Mouse (Mus musculus): ENCODE measurements at regions not wholly inside any gene's neighbourhood (a gene's known extent, or its start where the extent isn't known, plus 50 kb on each side); places are given as distances from the start of the nearest gene placed in this dataset.

- no peak overlapping the region for H3K4me3 ChIP-seq (replicated peaks in 1 of 3; ENCODE audit: low read depth in 2 of 3, low read length in 2 of 3, poor library complexity in 1 of 3)
Observed at GRCm38 (mm10) chrX:163848510-163849199, 60.2 kb upstream of the Ap1s2 start.

GRCm38 (mm10) chrX:163850915-163851599, 57.8 kb upstream of the Ap1s2 start:
- H3K9me3 ChIP-seq (replicated peaks; ENCODE audit: low read length), result no peaks in the 10 kb centered on the region
- in situ Hi-C loops (cut with MboI; ENCODE audit: low pct_ligation_motif_present, low pct_unique_long_range_greater_than_20kb, low sequenced_read_pairs), result no loop called here
- H3K27me3 ChIP-seq (replicated peaks), result no peaks in the 10 kb centered on the region
- H3K36me3 ChIP-seq (replicated peaks in 1 of 2; ENCODE audit: control insufficient read depth in 1 of 2, insufficient read depth in 1 of 2, low read length in 1 of 2), result no peaks in the 10 kb centered on the region
- TF ChIP-seq KAT2A (IDR thresholded peaks at IDR 0.05; ENCODE audit: insufficient replicate concordance, low read length), result no peak
- TF ChIP-seq PAX5 (IDR thresholded peaks at IDR 0.05; ENCODE audit: low read length), result no peak
- TF ChIP-seq SMC3 (IDR thresholded peaks at IDR 0.05; ENCODE audit: low read depth, low read length), result no peak
- TF ChIP-seq CTCF (conservative IDR thresholded peaks at IDR 0.05 in 1 of 2, IDR thresholded peaks at IDR 0.05 in 1 of 2; ENCODE audit: low read depth in 2 of 2, low read length in 2 of 2), result no peak
- TF ChIP-seq MXI1 (IDR thresholded peaks at IDR 0.05; ENCODE audit: low read depth, low read length), result no peak
- TF ChIP-seq E2F4 (IDR thresholded peaks at IDR 0.05; ENCODE audit: insufficient replicate concordance, low read depth, low read length), result no peak
- TF ChIP-seq BHLHE40 (IDR thresholded peaks at IDR 0.05; ENCODE audit: low read depth, low read length), result no peak
- no peak for TF ChIP-seq MEF2A (IDR thresholded peaks at IDR 0.05; ENCODE audit: borderline replicate concordance, low read depth, low read length)
- TF ChIP-seq ETS1 (conservative IDR thresholded peaks at IDR 0.05; ENCODE audit: low read depth, low read length), result no peak
- no peak for TF ChIP-seq ZMIZ1 (IDR thresholded peaks at IDR 0.05; ENCODE audit: low read depth, low read length)
- no peak for TF ChIP-seq CHD2 (IDR thresholded peaks at IDR 0.05; ENCODE audit: low read length)
- TF ChIP-seq NRF1 (IDR thresholded peaks at IDR 0.05; ENCODE audit: low read depth, low read length), result no peak
- H3K4me2 ChIP-seq (ENCODE audit: insufficient read depth, low read depth, poor library complexity, severe bottlenecking), result no peak overlapping the region
- no peak for DNase-seq (ENCODE audit: extremely low read depth)
- dilution Hi-C loops (cut with MboI; ENCODE audit: extremely low pct_ligation_motif_present, extremely low pct_unique_long_range_greater_than_20kb, low sequenced_read_pairs), result no loop called here
- no peak overlapping the region for H3K4me3 ChIP-seq (replicated peaks in 1 of 3; ENCODE audit: low read depth in 2 of 3, low read length in 2 of 3, poor library complexity in 1 of 3)
- no peaks in the 10 kb centered on the region for H3K79me2 ChIP-seq (replicated peaks; ENCODE audit: control insufficient read depth, extremely low read depth, insufficient read depth, poor library complexity, severe bottlenecking)
- no peak overlapping the region for H3K9ac ChIP-seq (ENCODE audit: insufficient read depth, low read depth)
- H3K4me1 ChIP-seq (ENCODE audit: control insufficient read depth in 1 of 2, insufficient read depth in 2 of 2), result peaks cover 4 to 24% of the 10 kb centered on the region in 2 experiments; a peak in 3 of 4 replicates
- no peak overlapping the region for H3K27ac ChIP-seq (ENCODE audit: insufficient read depth, low read depth)

More at GRCm38 (mm10) chrX:163848510-163849199, 60.2 kb upstream of the Ap1s2 start:
- dilution Hi-C loops (cut with MboI; ENCODE audit: extremely low pct_ligation_motif_present, extremely low pct_unique_long_range_greater_than_20kb, low sequenced_read_pairs) (no loop called here), in situ Hi-C loops (cut with MboI; ENCODE audit: low pct_ligation_motif_present, low pct_unique_long_range_greater_than_20kb, low sequenced_read_pairs) (no loop called here)
- Histone ChIP-seq H3K27ac (ENCODE audit: insufficient read depth, low read depth) (no peak overlapping the region), H3K9me3 (replicated peaks; ENCODE audit: low read length) (no peaks in the 10 kb centered on the region), H3K36me3 (replicated peaks in 1 of 2; ENCODE audit: control insufficient read depth in 1 of 2, insufficient read depth in 1 of 2, low read length in 1 of 2) (no peaks in the 10 kb centered on the region), H3K79me2 (replicated peaks; ENCODE audit: control insufficient read depth, extremely low read depth, insufficient read depth, poor library complexity, severe bottlenecking) (no peaks in the 10 kb centered on the region), H3K4me2 (ENCODE audit: insufficient read depth, low read depth, poor library complexity, severe bottlenecking) (peak overlapping the region; percentile 44; the same call in 1 of the 2 replicates), H3K9ac (ENCODE audit: insufficient read depth, low read depth) (no peak overlapping the region), H3K27me3 (replicated peaks) (no peaks in the 10 kb centered on the region), H3K4me1 (ENCODE audit: control insufficient read depth in 1 of 2, insufficient read depth in 2 of 2) (peaks cover 7 to 33% of the 10 kb centered on the region in 2 experiments; a peak in 3 of 4 replicates)
- no peak for TF ChIP-seq E2F4 (IDR thresholded peaks at IDR 0.05; ENCODE audit: insufficient replicate concordance, low read depth, low read length)
- TF ChIP-seq EP300 (IDR thresholded peaks at IDR 0.05; ENCODE audit: low read length), result peak; percentile 91
- TF ChIP-seq ELF1 (IDR thresholded peaks at IDR 0.05; ENCODE audit: low read depth, low read length), result no peak
- TF ChIP-seq RAD21 (IDR thresholded peaks at IDR 0.05; ENCODE audit: low read depth, low read length), result no peak; the same call in 1 of the 2 replicates
- no peak for TF ChIP-seq CHD1 (IDR thresholded peaks at IDR 0.05; ENCODE audit: low read depth, low read length)
- TF ChIP-seq POLR2A (IDR thresholded peaks at IDR 0.05; ENCODE audit: low read depth, low read length), result no peak
- peak; percentile 49; the same call in 1 of the 2 replicates for TF ChIP-seq SIN3A (IDR thresholded peaks at IDR 0.05; ENCODE audit: low read length)
- TF ChIP-seq JUN (IDR thresholded peaks at IDR 0.05; ENCODE audit: insufficient read depth, low read depth, low read length), result peak; percentile 88
- no peak for TF ChIP-seq USF1 (IDR thresholded peaks at IDR 0.05; ENCODE audit: low read depth, low read length)
- no peak for TF ChIP-seq CTCF (conservative IDR thresholded peaks at IDR 0.05 in 1 of 2, IDR thresholded peaks at IDR 0.05 in 1 of 2; ENCODE audit: low read depth in 2 of 2, low read length in 2 of 2)
- no peak for TF ChIP-seq USF2 (conservative IDR thresholded peaks at IDR 0.05; ENCODE audit: low read depth, low read length)
- no peak for TF ChIP-seq SMC3 (IDR thresholded peaks at IDR 0.05; ENCODE audit: low read depth, low read length)
- no peak for TF ChIP-seq PAX5 (IDR thresholded peaks at IDR 0.05; ENCODE audit: low read length)
- TF ChIP-seq MYC (IDR thresholded peaks at IDR 0.05; ENCODE audit: low read depth, low read length), result no peak
- TF ChIP-seq TBP (conservative IDR thresholded peaks at IDR 0.05; ENCODE audit: low read depth, low read length), result no peak
- no peak for TF ChIP-seq ZMIZ1 (IDR thresholded peaks at IDR 0.05; ENCODE audit: low read depth, low read length)
- peak; percentile 15; the same call in 1 of the 2 replicates for TF ChIP-seq HCFC1 (IDR thresholded peaks at IDR 0.05; ENCODE audit: low read depth, low read length)
- 0 out of 2 replicates have a peak, but pooled peaks have one; percentile 31 for TF ChIP-seq RCOR1 (conservative IDR thresholded peaks at IDR 0.05; ENCODE audit: low read depth, low read length)
- peak; percentile 74 for TF ChIP-seq ETS1 (conservative IDR thresholded peaks at IDR 0.05; ENCODE audit: low read depth, low read length)
- no peak for TF ChIP-seq UBTF (IDR thresholded peaks at IDR 0.05; ENCODE audit: low read depth, low read length)
- TF ChIP-seq JUND (conservative IDR thresholded peaks at IDR 0.05; ENCODE audit: low read depth, low read length), result peak; percentile 90
- no peak for TF ChIP-seq MXI1 (IDR thresholded peaks at IDR 0.05; ENCODE audit: low read depth, low read length)
- TF ChIP-seq GABPA (IDR thresholded peaks at IDR 0.05; ENCODE audit: insufficient replicate concordance, low read depth, low read length), result no peak
- no peak for TF ChIP-seq KAT2A (IDR thresholded peaks at IDR 0.05; ENCODE audit: insufficient replicate concordance, low read length)
- no peak for TF ChIP-seq MAX (IDR thresholded peaks at IDR 0.05; ENCODE audit: low read length)
- no peak for TF ChIP-seq MAFK (IDR thresholded peaks at IDR 0.05; ENCODE audit: insufficient replicate concordance, low read length)
- TF ChIP-seq BHLHE40 (IDR thresholded peaks at IDR 0.05; ENCODE audit: low read depth, low read length), result peak; percentile 89
- peak; percentile 57 for TF ChIP-seq ZNF384 (IDR thresholded peaks at IDR 0.05; ENCODE audit: low read depth, low read length)
- peak; percentile 73 for TF ChIP-seq CHD2 (IDR thresholded peaks at IDR 0.05; ENCODE audit: low read length)
- TF ChIP-seq MEF2A (IDR thresholded peaks at IDR 0.05; ENCODE audit: borderline replicate concordance, low read depth, low read length), result peak; percentile 71; the same call in 1 of the 2 replicates
- TF ChIP-seq ZKSCAN1 (IDR thresholded peaks at IDR 0.05; ENCODE audit: borderline replicate concordance, low read depth, low read length), result no peak
- TF ChIP-seq NELFE (IDR thresholded peaks at IDR 0.05; ENCODE audit: low read depth, low read length), result no peak
- TF ChIP-seq ZC3H11A (IDR thresholded peaks at IDR 0.05; ENCODE audit: low read depth, low read length), result no peak
- peak; percentile 66; the same call in 1 of the 2 replicates for TF ChIP-seq IRF4 (IDR thresholded peaks at IDR 0.05; ENCODE audit: low read depth, low read length)
- TF ChIP-seq TCF12 (IDR thresholded peaks at IDR 0.05; ENCODE audit: low read depth, low read length), result peak; percentile 68
- no peak for TF ChIP-seq POLR2AphosphoS2 (IDR thresholded peaks at IDR 0.05; ENCODE audit: low read depth, low read length)
- TF ChIP-seq NRF1 (IDR thresholded peaks at IDR 0.05; ENCODE audit: low read depth, low read length), result peak; percentile 42; the same call in 1 of the 2 replicates
- no peak for TF ChIP-seq MAZ (IDR thresholded peaks at IDR 0.05; ENCODE audit: low read depth, low read length)
- peak; percentile 75 for DNase-seq (ENCODE audit: extremely low read depth)
